Mouse (Mus musculus): ENCODE measurements around the gene Gga1.

DNA sequence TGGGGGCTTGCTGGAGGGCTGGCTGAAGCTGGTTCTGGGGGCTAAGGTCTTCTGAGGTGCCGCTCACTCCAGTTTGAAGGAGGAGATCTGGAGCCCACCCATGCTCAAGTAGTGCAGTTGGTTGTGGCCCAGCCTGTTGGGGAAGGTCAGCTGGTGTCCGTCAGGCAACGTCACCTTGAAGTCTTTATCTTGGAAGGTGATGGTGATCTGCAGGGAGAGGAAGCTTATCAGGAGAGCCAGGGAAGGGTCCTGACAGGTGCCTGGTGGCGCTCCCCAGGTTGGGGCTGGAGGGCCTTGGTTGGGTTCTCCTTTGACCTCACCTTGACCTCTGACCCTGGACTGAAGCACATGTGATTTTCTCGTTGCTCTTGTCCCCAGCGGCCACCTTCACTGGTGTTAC lies 26.0 kb upstream of the Gga1 start:
- TF ChIP-seq CTCF (IDR thresholded peaks at IDR 0.05; ENCODE audit: control insufficient read depth, insufficient read depth, low read length): no peak
- no peak for TF ChIP-seq POLR2A (IDR thresholded peaks at IDR 0.05; ENCODE audit: borderline replicate concordance, control insufficient read depth, low read depth, low read length)
